Mouse (Mus musculus) heart, postnatal 0 days (tissue): ENCODE measurements around the gene Dpy19l3.

Experiments used
- CTCF ChIP-seq: IDR thresholded peaks from 2 replicates; pipeline ENCODE4 v1.5.1; 2016; ENCODE audit warnings: antibody characterized with exemption, control low read depth, low read depth
- EP300 ChIP-seq: IDR thresholded peaks from 2 replicates; pipeline ENCODE4 v1.6.1; 2016; ENCODE audit warnings: antibody characterized with exemption, low read depth

DNA sequence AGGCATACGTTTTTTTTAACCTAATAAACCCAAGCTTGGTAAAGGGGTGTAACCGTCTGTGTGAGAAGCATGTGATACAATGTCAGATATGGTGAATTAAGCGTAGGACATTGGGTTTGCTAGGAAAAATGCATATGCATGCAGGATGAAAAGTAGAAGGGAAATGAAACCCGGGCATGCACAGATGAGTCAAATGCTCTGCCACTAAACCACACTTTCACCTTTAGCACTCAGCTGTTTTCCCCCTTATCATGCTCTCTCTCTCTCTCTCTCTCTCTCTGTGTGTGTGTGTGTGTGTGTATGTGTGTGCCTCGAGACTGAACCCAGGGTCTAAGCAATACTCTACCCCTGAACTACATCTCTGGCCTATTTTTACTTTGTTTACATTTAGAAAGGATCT, 11.9 kb downstream of the Dpy19l3 start:
- TF ChIP-seq CTCF (no peak), EP300 (no peak)
